Mouse (Mus musculus) urinary bladder, postnatal 4 days (tissue): ENCODE results near the gene Stn1.

Source experiments
- DNase-seq, 2 experiments: peaks; one replicate each; pipeline ENCODE4 v3.0.0; 2021 to 2022; ENCODE audit warnings: low spot score in 2 of 2

The Stn1 gene

GRCm38 (mm10) chr19:47545055-47545454 is 7.7 kb upstream of the Stn1 start:
- no peak for DNase-seq

- no peak for DNase-seq
Measured at GRCm38 (mm10) chr19:47542441-47542840, 5.1 kb upstream of the Stn1 start.

GRCm38 (mm10) chr19:47538801-47539200 is 1.5 kb upstream of the Stn1 start:
- peak in 1 of 2 experiments; percentile 27 for DNase-seq

- peak in 1 of 2 experiments; percentile 35 for DNase-seq
Measured at GRCm38 (mm10) chr19:47537879-47538278, 572 bp upstream of the Stn1 start.

GRCm38 (mm10) chr19:47536521-47537299 is 597 bp downstream of the Stn1 start:
- DNase-seq: peak; percentile 95 to 99

GRCm38 (mm10) chr19:47534131-47534530 is 3.2 kb downstream of the Stn1 start:
- no peak for DNase-seq

GRCm38 (mm10) chr19:47532449-47532848 is 4.9 kb downstream of the Stn1 start:
- no peak for DNase-seq

- DNase-seq: no peak
Measured at GRCm38 (mm10) chr19:47531309-47531708, 6.0 kb downstream of the Stn1 start.

- DNase-seq: no peak
Measured at GRCm38 (mm10) chr19:47526239-47526986, 10.9 kb downstream of the Stn1 start.

GRCm38 (mm10) chr19:47524905-47525304 is 12.4 kb downstream of the Stn1 start:
- DNase-seq: no peak

- no peak for DNase-seq
Measured at GRCm38 (mm10) chr19:47521403-47521802, 15.9 kb downstream of the Stn1 start.

GRCm38 (mm10) chr19:47519163-47519893 is 18.0 kb downstream of the Stn1 start:
- DNase-seq: no peak

GRCm38 (mm10) chr19:47518475-47519162 is 18.7 kb downstream of the Stn1 start:
- no peak for DNase-seq

- no peak for DNase-seq
Measured at GRCm38 (mm10) chr19:47517570-47517969, 19.7 kb downstream of the Stn1 start.

GRCm38 (mm10) chr19:47516879-47517278 is 20.4 kb downstream of the Stn1 start:
- no peak for DNase-seq

GRCm38 (mm10) chr19:47515091-47515490 is 22.2 kb downstream of the Stn1 start:
- DNase-seq: no peak

- no peak for DNase-seq
Measured at GRCm38 (mm10) chr19:47513618-47513897, 23.7 kb downstream of the Stn1 start.

GRCm38 (mm10) chr19:47512794-47513617 is 24.3 kb downstream of the Stn1 start:
- DNase-seq: no peak

- DNase-seq: no peak
Measured at GRCm38 (mm10) chr19:47511958-47512357, 25.3 kb downstream of the Stn1 start.

GRCm38 (mm10) chr19:47511294-47511675 is 26.0 kb downstream of the Stn1 start:
- no peak for DNase-seq
